Mouse (Mus musculus) heart, embryonic 12.5 days (tissue): ENCODE data around the gene 3100002H09Rik. TPM values are rescaled to one million over a fixed set of nuclear protein-coding genes. Genes with fewer than 3 reads are reported as not detected.

Experiments used
- ATAC-seq: fragments of 200-750 bp; cut with Nextera tagmentation; 2 replicates; pipeline ENCODE4 v1.8.0; 2017; ENCODE audit warnings: moderate TSS enrichment, moderate library complexity; ENCODE audit not compliant: insufficient number of reproducible peaks, low FRiP score
- H3K27ac ChIP-seq: fragments of 300-500 bp; sonication (generic); 2 replicates; pipeline ENCODE4 v1.5.1; 2016; ENCODE audit warnings: mild to moderate bottlenecking, moderate library complexity; ENCODE audit not compliant: poor library complexity, severe bottlenecking
- H3K27me3 ChIP-seq: fragments of 300-500 bp; sonication (generic); replicated peaks from 2 replicates; pipeline ENCODE4 v1.6.1; 2016; ENCODE audit warnings: mild to moderate bottlenecking, moderate library complexity
- H3K36me3 ChIP-seq: fragments of 300-500 bp; sonication (generic); 2 replicates; pipeline ENCODE4 v1.6.1; 2016; ENCODE audit warnings: mild to moderate bottlenecking, moderate library complexity
- H3K4me1 ChIP-seq: fragments of 300-500 bp; sonication (generic); replicated peaks from 2 replicates; pipeline ENCODE4 v1.6.1; 2016; ENCODE audit warnings: mild to moderate bottlenecking
- H3K4me2 ChIP-seq: fragments of 300-500 bp; sonication (generic); 2 replicates; pipeline ENCODE4 v1.6.1; 2016; ENCODE audit warnings: mild to moderate bottlenecking, moderate library complexity
- H3K4me3 ChIP-seq: fragments of 300-500 bp; sonication (generic); 2 replicates; pipeline ENCODE4 v1.5.1; 2016; ENCODE audit warnings: mild to moderate bottlenecking
- H3K9ac ChIP-seq: fragments of 300-500 bp; sonication (generic); 2 replicates; pipeline ENCODE4 v1.6.1; 2016; ENCODE audit warnings: mild to moderate bottlenecking, moderate library complexity
- H3K9me3 ChIP-seq: fragments of 300-500 bp; sonication (generic); replicated peaks from 2 replicates; pipeline ENCODE4 v1.6.1; 2016; ENCODE audit warnings: mild to moderate bottlenecking, moderate library complexity
- WGBS: fragments of 180-500 bp; shearing (Covaris S2); methylation state at CpG from one replicate; pipeline ENCODE4 v1.1.7; 2016; 5-methylcytosine and 5-hydroxymethylcytosine counted together
- polyA plus RNA-seq: library from polyadenylated mRNA; unstranded; fragments of >200 nt; fragmentation: Nextera tagmentation; extraction: Ambion mirVana; gene quantifications from 2 replicates; pipeline ENCODE4 v1.2.1, GENCODE M21; 2016

3100002H09Rik gene
- polyA plus RNA-seq, result not detected in 2 replicates

DNA sequence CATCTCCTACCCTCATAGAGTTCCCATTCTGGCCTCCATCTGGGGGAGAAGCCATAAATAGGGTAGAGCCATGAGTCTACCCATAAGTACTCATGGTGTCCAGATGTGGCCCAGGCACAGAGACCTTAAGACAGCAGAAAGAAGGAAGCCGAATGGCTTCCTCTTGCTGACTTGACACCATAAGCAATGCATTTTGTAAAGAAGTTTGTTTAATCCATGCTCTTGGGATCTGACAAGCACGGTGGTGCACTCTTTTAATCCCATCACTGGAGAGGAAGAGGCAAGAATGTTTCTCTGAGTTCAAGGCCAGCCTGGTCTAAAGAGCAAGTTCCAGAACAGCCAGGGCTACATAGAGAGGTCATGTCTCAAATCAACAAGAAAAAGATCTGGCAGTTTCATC is at the start of gene 3100002H09Rik:
Gene 3100002H09Rik, minus strand, starts transcription at position 101 of the 400 bp plus-strand sequence.
- 80% methylated on average over 2 of the region's 2 CpGs for WGBS
- peaks cover 29% of the 10 kb centered on the region for H3K27me3 ChIP-seq
- no peak within 1 kb of the TSS for H3K27ac ChIP-seq
- no peaks in the 10 kb centered on the region for H3K36me3 ChIP-seq
- no peak within 1 kb of the TSS for H3K4me2 ChIP-seq
- H3K9ac ChIP-seq, result no peak within 1 kb of the TSS
- H3K4me3 ChIP-seq, result no peak within 1 kb of the TSS
- H3K9me3 ChIP-seq, result no peaks in the 10 kb centered on the region
- ATAC-seq, result no peak
- peaks cover 11% of the 10 kb centered on the region for H3K4me1 ChIP-seq

DNA sequence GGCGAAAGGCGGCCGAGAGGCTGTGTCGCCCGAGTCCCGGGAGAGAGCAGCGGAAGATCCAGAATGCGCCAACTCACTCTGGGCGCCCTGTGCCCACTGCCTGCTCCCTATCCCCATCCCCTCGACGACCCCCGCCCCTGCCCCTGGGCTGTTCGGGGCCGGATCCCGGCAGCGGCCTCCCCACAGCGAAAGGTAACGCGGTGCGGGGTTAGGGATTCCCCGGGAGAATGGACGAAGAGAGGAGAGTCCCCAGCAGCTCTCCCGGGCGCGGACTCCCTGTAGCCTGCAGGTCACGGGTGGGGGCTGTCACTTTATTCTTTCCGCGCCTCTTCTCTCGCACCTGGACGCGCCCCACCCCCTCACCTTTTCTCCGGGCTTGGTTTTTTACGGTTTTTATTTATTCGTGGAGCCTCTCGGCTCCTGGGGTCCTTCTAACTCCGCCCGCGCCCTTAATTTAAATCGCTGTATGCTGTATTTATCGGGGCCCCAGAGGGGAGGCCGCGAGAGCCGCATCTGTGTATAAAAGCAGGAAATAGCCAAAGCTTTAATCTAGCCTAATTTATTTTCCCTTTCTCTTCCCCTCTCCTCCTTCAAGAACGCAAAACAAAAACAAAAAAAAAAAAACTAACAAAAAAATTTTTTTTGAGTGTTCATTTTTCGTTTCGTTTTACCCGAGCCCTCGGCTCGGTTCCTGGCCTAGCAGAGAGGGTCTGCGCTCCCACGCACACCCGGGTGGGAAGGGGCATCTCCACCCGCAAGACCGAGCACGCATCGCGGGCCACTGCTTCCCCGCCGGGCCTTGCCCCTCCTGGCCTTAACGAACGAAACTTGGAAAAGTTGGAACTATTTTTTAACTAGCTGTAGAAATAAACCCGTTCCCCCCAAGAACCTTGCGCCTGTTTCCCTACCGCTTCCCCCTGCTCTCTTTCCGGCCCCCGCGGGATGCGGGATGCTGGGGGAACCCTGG is 48.9 kb upstream of the 3100002H09Rik start:
- 1% methylated on average over 68 of the region's 68 CpGs for WGBS

DNA sequence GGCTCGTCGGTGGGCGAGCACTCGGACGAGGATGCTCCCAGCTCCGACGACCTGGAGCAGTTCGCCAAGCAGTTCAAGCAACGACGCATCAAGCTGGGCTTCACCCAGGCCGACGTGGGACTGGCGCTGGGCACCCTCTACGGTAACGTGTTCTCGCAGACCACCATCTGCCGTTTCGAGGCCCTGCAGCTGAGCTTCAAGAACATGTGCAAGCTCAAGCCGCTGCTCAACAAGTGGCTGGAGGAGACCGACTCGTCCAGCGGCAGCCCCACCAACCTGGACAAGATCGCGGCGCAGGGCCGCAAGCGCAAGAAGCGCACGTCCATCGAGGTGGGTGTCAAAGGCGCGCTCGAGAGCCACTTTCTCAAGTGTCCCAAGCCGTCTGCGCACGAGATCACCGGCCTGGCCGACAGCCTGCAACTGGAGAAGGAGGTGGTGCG is 47.8 kb upstream of the 3100002H09Rik start:
- H3K9ac ChIP-seq, result no peak overlapping the region
- under 1% methylated on average over 39 of the region's 39 CpGs for WGBS
- H3K27ac ChIP-seq, result no peak overlapping the region
- no peaks in the 10 kb centered on the region for H3K9me3 ChIP-seq
- H3K4me3 ChIP-seq, result peak overlapping the region; percentile 58
- no peak for ATAC-seq
- H3K4me1 ChIP-seq, result peaks cover 27% of the 10 kb centered on the region
- peak overlapping the region; percentile 99 for H3K4me2 ChIP-seq
- H3K27me3 ChIP-seq, result peaks cover 90% of the 10 kb centered on the region
- no peaks in the 10 kb centered on the region for H3K36me3 ChIP-seq

More for the DNA sequence above, 48.9 kb upstream of the 3100002H09Rik start:
- Histone ChIP-seq H3K9ac (no peak overlapping the region), H3K4me3 (peak overlapping the region; percentile 36), H3K4me1 (peaks cover 25% of the 10 kb centered on the region), H3K9me3 (no peaks in the 10 kb centered on the region), H3K4me2 (peak overlapping the region; percentile 60), H3K27me3 (peaks cover 92% of the 10 kb centered on the region), H3K27ac (no peak overlapping the region), H3K36me3 (no peaks in the 10 kb centered on the region)
- ATAC-seq, result no peak

DNA sequence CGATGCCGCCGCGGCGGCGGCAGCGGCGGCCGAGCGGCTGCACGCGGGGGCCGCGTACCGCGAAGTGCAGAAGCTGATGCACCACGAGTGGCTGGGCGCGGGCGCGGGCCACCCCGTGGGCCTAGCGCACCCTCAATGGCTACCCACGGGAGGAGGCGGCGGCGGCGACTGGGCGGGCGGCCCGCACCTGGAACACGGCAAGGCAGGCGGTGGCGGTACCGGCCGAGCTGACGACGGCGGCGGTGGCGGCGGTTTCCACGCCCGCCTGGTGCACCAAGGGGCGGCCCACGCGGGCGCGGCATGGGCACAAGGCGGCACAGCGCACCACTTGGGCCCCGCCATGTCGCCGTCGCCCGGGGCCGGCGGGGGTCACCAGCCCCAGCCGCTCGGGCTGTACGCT is 47.2 kb upstream of the 3100002H09Rik start:
- Histone ChIP-seq H3K9ac (peak overlapping the region; percentile 62; the same call in 1 of the 2 replicates), H3K36me3 (no peaks in the 10 kb centered on the region), H3K27ac (no peak overlapping the region), H3K9me3 (no peaks in the 10 kb centered on the region), H3K27me3 (peaks cover 84% of the 10 kb centered on the region), H3K4me1 (peaks cover 34% of the 10 kb centered on the region), H3K4me2 (peak overlapping the region; percentile 99), H3K4me3 (peak overlapping the region; percentile 58)
- WGBS, result under 1% methylated on average over 44 of the region's 61 CpGs
- no peak for ATAC-seq

DNA sequence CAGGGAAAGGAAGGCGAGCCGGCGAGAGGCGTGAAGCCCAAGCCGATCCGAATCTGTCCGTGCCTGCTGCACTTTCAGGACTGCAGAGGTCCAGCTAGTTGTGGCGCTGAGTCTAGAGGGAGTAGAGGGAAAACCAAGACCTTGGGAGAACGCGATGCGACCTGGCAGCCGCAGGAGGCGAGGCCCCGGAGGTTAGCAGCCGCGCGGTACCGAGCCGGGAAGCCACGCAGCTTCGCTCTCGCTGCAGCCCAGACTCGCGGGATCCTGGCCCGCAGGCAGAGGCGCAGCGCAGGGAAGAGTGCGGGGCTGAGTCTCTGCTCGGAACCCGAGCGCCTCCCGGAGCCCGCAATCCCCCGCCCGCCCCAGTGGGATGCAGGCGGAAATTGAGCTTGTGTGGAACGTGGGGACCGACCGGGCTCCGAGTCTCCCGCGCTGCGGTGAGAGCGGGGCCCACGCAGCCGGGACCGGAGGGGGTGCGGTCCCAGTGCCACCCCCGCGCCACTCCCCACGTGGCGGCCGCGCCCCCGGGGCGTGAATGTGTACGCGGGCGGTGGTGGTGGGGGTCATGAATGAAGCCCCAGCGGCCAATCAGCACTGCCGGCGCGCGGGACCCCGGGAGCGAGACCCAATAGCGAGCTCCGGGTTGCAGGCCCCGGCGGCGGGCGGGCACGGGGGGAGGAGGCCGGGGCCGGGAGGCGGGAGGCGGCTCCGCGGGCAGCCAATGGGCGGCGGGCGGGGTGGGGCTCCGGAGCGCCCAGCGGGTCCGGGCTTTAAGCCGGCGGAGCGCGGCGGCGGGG is 46.4 kb upstream of the 3100002H09Rik start:
- Histone ChIP-seq H3K9me3 (no peaks in the 10 kb centered on the region), H3K27me3 (peaks cover 77% of the 10 kb centered on the region), H3K4me2 (peak overlapping the region; percentile 99), H3K4me3 (peak overlapping the region; percentile 58), H3K9ac (peak overlapping the region; percentile 61), H3K27ac (no peak overlapping the region), H3K4me1 (peaks cover 41% of the 10 kb centered on the region), H3K36me3 (no peaks in the 10 kb centered on the region)
- ATAC-seq, result peak; percentile 90
- WGBS, result 3% methylated on average over 92 of the region's 92 CpGs

DNA sequence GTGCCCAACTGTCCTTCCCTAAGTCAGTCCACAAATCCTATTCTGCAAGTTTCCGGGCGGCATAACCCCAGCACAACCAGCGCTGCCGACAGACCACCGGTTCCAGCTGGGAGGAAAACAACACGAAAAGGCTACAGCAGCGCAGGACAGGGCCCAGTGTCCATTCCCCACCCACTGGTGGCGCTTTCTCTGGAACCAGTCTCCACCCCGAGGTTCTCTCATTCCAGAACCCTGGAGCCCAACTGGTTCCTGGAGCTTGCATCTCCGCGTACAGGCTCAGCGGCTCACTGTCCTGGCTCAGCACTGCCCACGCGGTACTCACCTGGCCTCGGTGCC is 45.9 kb upstream of the 3100002H09Rik start, which contains the start of gene Pou3f1:
Gene Pou3f1, plus strand, starts transcription at position 290 of the 336 bp plus-strand sequence.
- Histone ChIP-seq H3K4me3 (peak within 1 kb of the TSS; percentile 58), H3K27me3 (peaks cover 71% of the 10 kb centered on the region), H3K4me1 (peaks cover 41% of the 10 kb centered on the region), H3K27ac (no peak within 1 kb of the TSS), H3K4me2 (peak within 1 kb of the TSS; percentile 99), H3K36me3 (no peaks in the 10 kb centered on the region), H3K9ac (peak within 1 kb of the TSS; percentile 62), H3K9me3 (no peaks in the 10 kb centered on the region)
- ATAC-seq, result no peak
- 1% methylated on average over 15 of the region's 15 CpGs for WGBS

DNA sequence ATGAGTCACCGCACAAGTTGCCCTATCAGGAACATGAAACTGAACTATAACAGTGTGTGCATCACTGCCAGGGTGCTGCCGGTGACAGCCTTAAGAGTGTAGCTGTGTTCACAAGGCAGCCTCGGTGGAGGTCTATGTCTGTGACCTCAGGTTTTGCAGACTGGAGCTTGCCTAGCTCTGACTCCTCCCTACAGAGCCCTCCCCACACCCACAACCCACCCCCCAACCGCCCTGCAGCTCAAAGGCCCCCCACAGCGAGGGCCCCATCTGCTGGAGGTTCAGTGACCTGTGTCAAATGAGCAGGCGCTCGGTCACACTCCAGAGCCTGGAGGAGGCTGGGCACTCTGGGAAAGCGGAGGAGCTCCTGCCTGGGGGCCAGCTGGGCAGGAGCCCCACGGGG is 42.3 kb upstream of the 3100002H09Rik start:
- peaks cover 28% of the 10 kb centered on the region for H3K4me1 ChIP-seq
- peak; percentile 71 for ATAC-seq
- peak overlapping the region; percentile 46 for H3K27ac ChIP-seq
- peak overlapping the region; percentile 38 for H3K4me2 ChIP-seq
- peaks cover 59% of the 10 kb centered on the region for H3K27me3 ChIP-seq
- no peak overlapping the region for H3K4me3 ChIP-seq
- H3K36me3 ChIP-seq, result no peaks in the 10 kb centered on the region
- 4% methylated on average over 9 of the region's 9 CpGs for WGBS
- no peaks in the 10 kb centered on the region for H3K9me3 ChIP-seq
- H3K9ac ChIP-seq, result peak overlapping the region; percentile 42; the same call in 1 of the 2 replicates

DNA sequence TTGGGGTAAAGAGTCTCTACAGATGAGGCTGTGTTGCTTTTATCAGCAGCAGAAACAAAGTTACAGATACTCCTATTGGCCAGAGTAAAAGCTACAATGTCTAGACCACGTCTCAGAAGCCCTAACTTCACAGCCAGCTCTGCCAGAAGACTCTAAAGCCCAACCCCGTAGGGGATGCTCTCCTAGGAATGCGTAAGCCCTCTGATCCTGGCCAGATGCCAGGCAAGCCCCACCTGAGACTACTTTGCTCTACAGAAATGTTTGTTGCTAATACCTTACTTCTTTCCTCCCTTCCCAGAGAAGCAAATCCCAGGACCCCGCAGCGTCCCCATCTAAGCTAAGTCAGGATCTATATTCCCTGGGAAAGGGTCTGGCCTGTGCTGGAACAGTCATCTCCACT is 37.3 kb upstream of the 3100002H09Rik start:
- Histone ChIP-seq H3K9me3 (no peaks in the 10 kb centered on the region), H3K27ac (no peak overlapping the region), H3K9ac (no peak overlapping the region), H3K4me3 (no peak overlapping the region), H3K4me2 (no peak overlapping the region), H3K36me3 (no peaks in the 10 kb centered on the region), H3K27me3 (peaks cover 20% of the 10 kb centered on the region; the same call in 1 of the 2 replicates), H3K4me1 (peaks cover 49% of the 10 kb centered on the region)
- WGBS, result 29% methylated on average over 5 of the region's 5 CpGs
- no peak for ATAC-seq

DNA sequence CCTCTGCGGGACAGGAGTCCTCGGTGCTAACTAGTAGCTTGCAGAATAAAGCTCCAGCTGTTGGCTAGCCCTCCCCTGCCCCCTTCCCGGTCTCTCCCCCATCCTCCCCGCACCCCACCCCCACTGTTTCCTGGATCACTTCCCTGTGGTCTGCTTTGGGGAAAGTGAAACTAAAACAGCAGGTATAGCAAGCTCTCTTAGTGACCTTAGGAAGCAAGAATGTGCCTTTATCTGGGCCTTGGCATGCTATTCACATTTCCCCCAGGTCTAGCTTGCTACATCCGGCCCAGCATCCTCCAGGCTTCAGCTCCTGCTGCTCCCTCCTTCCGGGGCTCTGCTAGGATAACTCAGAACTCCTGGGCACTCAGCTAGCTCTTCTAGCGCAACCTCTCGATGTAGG is 36.0 kb upstream of the 3100002H09Rik start:
- peak overlapping the region; percentile 38 for H3K9ac ChIP-seq
- H3K9me3 ChIP-seq, result no peaks in the 10 kb centered on the region
- peak overlapping the region; percentile 50 for H3K27ac ChIP-seq
- ATAC-seq, result no peak
- peak overlapping the region; percentile 17 for H3K4me3 ChIP-seq
- 11% methylated on average over 8 of the region's 8 CpGs for WGBS
- peak overlapping the region; percentile 60 for H3K4me2 ChIP-seq
- no peaks in the 10 kb centered on the region for H3K36me3 ChIP-seq
- peaks cover 40% of the 10 kb centered on the region for H3K4me1 ChIP-seq
- peaks cover 20% of the 10 kb centered on the region; the same call in 1 of the 2 replicates for H3K27me3 ChIP-seq

DNA sequence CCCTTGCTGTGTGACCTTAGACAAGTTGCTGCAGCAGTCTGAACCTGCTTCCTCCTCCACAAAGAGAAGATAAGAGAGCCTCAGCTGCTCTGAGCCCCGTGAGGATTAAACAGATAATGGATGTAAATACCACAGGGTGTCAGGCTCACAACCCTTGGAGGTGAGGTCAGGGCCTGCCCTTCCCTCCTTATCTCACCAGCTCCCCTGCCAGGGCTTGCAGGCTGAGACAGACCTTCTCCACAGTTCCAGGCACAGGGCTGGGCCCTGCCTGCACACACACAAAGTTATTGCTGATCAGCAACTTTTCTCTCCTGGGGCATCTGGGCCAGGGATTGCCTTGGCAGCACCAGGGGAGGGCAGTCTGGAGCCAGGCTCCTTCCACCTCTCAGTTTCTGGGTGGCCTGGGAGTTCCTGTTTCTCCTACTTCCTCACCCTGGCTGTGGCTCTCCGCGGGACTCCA is 34.4 kb upstream of the 3100002H09Rik start:
- WGBS, result 14% methylated on average over 3 of the region's 3 CpGs
- peak; percentile 41 for ATAC-seq
- Histone ChIP-seq H3K4me1 (peaks cover 43% of the 10 kb centered on the region), H3K9me3 (no peaks in the 10 kb centered on the region), H3K27me3 (peaks cover 27% of the 10 kb centered on the region), H3K9ac (no peak overlapping the region), H3K27ac (no peak overlapping the region), H3K4me3 (no peak overlapping the region), H3K36me3 (no peaks in the 10 kb centered on the region), H3K4me2 (no peak overlapping the region)

DNA sequence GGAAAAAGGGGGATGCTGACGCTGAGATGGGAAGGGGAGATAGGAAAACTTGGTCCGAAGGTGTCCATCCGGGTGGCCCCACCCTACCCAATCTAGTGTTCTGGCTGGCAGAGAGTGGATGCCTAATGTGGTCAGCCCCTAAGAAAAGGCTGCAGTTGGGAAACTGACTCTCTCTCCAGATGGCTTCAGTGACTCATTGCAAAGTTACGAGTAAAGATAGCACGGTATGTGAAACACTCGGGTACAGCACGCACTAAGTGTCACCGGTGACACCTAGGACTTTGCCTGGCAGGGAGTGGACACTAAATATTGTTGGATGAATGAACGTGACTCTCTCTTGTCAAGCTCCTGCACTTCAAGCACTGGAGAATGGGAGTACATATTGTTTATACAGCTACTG is 33.3 kb upstream of the 3100002H09Rik start:
- no peaks in the 10 kb centered on the region for H3K9me3 ChIP-seq
- no peak overlapping the region for H3K9ac ChIP-seq
- no peaks in the 10 kb centered on the region for H3K36me3 ChIP-seq
- ATAC-seq, result no peak
- WGBS, result 59% methylated on average over 9 of the region's 9 CpGs
- H3K27ac ChIP-seq, result no peak overlapping the region; the same call in 1 of the 2 replicates
- no peak overlapping the region for H3K4me3 ChIP-seq
- H3K4me1 ChIP-seq, result peaks cover 54% of the 10 kb centered on the region
- no peak overlapping the region for H3K4me2 ChIP-seq
- H3K27me3 ChIP-seq, result peaks cover 30% of the 10 kb centered on the region
